Mouse (Mus musculus) intestine, postnatal 0 days (tissue): Measurements from ENCODE around the gene Hbq1a. TPM values are rescaled to one million over a fixed set of nuclear protein-coding genes. Genes with fewer than 3 reads are reported as not detected.
"Not testable (repeated sequence)": the region's sequence is repeated elsewhere in the genome, so short reads cannot be mapped to it uniquely, and the experiment has no call there.

Experiments used
- ATAC-seq: fragments of 200-750 bp; cut with Nextera tagmentation; 2 replicates; pipeline ENCODE4 v1.8.0; 2017; ENCODE audit warnings: mild to moderate bottlenecking, moderate TSS enrichment, moderate library complexity
- H3K27ac ChIP-seq: fragments of 300-500 bp; sonication (generic); 2 replicates; pipeline ENCODE4 v1.5.1; 2014; ENCODE audit warnings: mild to moderate bottlenecking, low read depth, low read length, moderate library complexity
- H3K27me3 ChIP-seq: fragments of 300-500 bp; sonication (generic); replicated peaks from 2 replicates; pipeline ENCODE4 v1.6.1; 2014; ENCODE audit warnings: low read length, mixed read lengths; ENCODE audit not compliant: control insufficient read depth, insufficient read depth
- H3K36me3 ChIP-seq: fragments of 300-500 bp; sonication (generic); 2 replicates; pipeline ENCODE4 v1.6.1; 2014; ENCODE audit warnings: mild to moderate bottlenecking, moderate library complexity; ENCODE audit not compliant: control insufficient read depth, insufficient read depth
- H3K4me1 ChIP-seq: fragments of 300-500 bp; sonication (generic); replicated peaks from 2 replicates; pipeline ENCODE4 v1.6.1; 2014; ENCODE audit warnings: antibody characterized with exemption, low read length, mixed read lengths; ENCODE audit not compliant: control insufficient read depth, insufficient read depth
- H3K4me2 ChIP-seq: fragments of 300-500 bp; sonication (generic); replicated peaks from 2 replicates; pipeline ENCODE4 v1.6.1; 2014; ENCODE audit warnings: low read depth, mild to moderate bottlenecking, moderate library complexity
- H3K4me3 ChIP-seq: fragments of 300-500 bp; sonication (generic); 2 replicates; pipeline ENCODE4 v1.5.1; 2014; ENCODE audit warnings: low read depth, low read length
- H3K9ac ChIP-seq: fragments of 300-500 bp; sonication (generic); 2 replicates; pipeline ENCODE4 v1.6.1; 2014; ENCODE audit warnings: mild to moderate bottlenecking, low read depth, low read length
- H3K9me3 ChIP-seq: fragments of 300-500 bp; sonication (generic); 2 replicates; pipeline ENCODE4 v1.6.1; 2016; ENCODE audit warnings: mixed run types; ENCODE audit not compliant: control insufficient read depth
- CTCF ChIP-seq: sonication (generic); IDR thresholded peaks from 2 replicates; pipeline ENCODE4 v1.5.1; 2016; ENCODE audit warnings: low read depth, mild to moderate bottlenecking, control low read depth, antibody characterized with exemption, moderate library complexity
- whole genome bisulfite sequencing: fragments of 180-500 bp; shearing (Covaris S2); extraction: QIAGEN DNeasy Blood & Tissue Kit; methylation state at CpG from one replicate; pipeline ENCODE4 v1.1.7; 2014; 5-methylcytosine and 5-hydroxymethylcytosine counted together
- polyA plus RNA-seq: library from polyadenylated mRNA; unstranded; fragments of >200 nt; fragmentation: Nextera tagmentation; extraction: Ambion mirVana; gene quantifications from 2 replicates; pipeline ENCODE4 v1.2.1, GENCODE M21; 2015

The Hbq1a gene
- polyA plus RNA-seq, 1 experiment from 2014 or later, result 0.21 TPM

DNA sequence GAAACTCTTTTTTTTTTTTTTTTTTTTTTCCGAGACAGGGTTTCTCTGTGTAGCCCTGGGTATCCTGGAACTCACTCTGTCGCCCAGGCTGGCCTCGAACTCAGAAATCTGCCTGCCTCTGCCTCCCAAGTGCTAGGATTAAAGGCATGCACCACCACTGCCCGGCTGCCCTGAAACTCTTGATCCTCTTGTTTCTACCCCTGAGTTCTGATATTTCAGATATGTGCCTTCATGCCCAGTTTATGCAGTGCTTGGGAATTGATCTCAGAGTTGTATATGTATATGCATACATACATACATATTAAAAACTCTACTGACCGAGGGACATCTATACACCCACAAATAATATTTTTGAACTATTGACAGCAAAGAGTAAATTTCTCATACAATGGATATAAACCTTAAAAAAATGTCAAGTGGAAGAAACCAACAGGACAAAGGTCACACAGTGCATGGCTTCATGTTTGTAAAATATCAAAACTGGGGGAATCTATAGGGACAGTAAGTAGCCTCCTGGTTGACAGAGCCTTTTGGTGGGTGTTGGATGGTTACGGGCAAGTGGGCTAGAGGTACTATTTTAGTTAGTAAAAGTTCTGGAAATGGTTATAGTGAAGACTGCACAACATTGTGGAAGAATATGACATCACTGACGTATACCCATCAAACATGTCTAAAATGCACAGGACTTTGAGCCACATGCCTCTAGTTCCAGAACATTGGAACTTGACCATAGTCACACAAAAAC is 14.7 kb upstream of the Hbq1a start:
- no peak overlapping the region for H3K9ac ChIP-seq
- H3K27ac ChIP-seq, result no peak overlapping the region
- H3K4me1 ChIP-seq, result no peaks in the 10 kb centered on the region
- no peak for ATAC-seq
- H3K4me3 ChIP-seq, result no peak overlapping the region
- no peaks in the 10 kb centered on the region for H3K9me3 ChIP-seq
- 76% methylated on average over 7 of the region's 7 CpGs for WGBS
- H3K27me3 ChIP-seq, result 0 out of 2 replicates have a peak, but pooled peaks cover 3% of the 10 kb centered on the region
- no peak for TF ChIP-seq CTCF
- no peak overlapping the region for H3K4me2 ChIP-seq
- no peaks in the 10 kb centered on the region for H3K36me3 ChIP-seq

DNA sequence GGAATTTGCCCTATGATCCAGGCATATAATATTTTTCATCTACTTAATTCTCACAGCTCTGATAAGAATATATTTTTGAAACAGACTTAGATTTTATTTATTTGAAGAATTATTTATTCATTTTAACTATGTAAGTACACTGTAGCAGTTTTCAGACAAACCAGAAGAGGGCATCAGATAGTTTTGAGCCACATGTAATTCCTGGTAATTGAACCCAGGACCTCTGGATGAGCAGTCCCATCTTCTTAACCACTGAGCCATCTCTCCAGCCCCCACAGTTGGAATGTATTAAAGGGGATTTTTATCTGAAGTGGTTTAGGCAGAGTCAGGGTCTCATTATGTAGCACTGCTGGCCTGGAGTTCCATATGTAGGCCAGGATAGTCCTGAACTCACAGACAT is 14.0 kb upstream of the Hbq1a start:
- H3K9ac ChIP-seq, H3K27ac ChIP-seq, H3K27me3 ChIP-seq, H3K36me3 ChIP-seq, H3K4me1 ChIP-seq, ATAC-seq, H3K4me2 ChIP-seq, H3K9me3 ChIP-seq, H3K4me3 ChIP-seq: not testable (repeated sequence)
- TF ChIP-seq CTCF, result 0 out of 2 replicates have a peak, but pooled peaks have one; percentile 7

DNA sequence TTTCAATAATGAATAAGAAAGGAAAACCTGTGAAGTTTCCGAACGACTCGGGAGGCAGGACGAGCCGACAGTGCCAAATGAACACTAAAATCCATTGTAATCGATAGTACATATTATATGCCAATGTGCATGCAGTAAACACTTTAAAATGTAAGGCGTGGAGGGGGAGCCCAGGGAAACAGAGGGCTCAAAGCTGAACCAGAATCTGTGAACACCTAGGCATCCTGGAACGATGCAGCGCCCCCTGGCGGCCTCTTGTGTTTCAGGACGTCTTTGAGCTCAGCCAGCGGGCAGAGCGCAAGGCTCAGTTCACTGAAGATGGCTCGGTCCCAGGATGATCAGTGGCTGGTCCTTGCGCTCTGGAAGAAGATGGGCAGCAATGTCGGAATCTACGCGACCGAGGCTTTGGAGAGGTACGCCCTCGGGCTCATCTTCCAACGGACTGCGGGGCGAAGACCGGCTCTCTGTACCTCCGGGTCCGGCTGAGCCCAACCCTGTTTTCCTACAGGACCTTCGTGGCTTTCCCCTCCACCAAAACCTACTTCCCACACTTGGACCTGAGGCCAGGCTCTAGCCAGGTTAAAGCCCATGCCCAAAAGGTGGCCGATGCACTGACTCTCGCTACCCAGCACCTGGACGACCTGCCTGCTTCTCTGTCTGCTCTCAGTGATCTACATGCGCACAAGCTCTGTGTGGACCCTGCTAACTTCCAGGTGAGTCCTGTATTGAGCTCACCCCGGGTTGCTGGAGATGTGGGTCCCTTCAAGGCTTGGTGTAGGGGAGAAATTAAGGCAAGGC is 13.0 kb upstream of the Hbq1a start, which contains the start of gene Hbq1b:
Gene Hbq1b (plus strand): TSS at position 271 of the 798 bp plus-strand sequence.
- H3K4me3 ChIP-seq, ATAC-seq, H3K27me3 ChIP-seq, H3K4me1 ChIP-seq, H3K9ac ChIP-seq, H3K27ac ChIP-seq, H3K36me3 ChIP-seq, H3K9me3 ChIP-seq: not testable (repeated sequence)
- peak; percentile 83 for TF ChIP-seq CTCF
- H3K4me2 ChIP-seq, result peak within 1 kb of the TSS; percentile 54
- WGBS, result 17% methylated on average over 30 of the region's 33 CpGs

DNA sequence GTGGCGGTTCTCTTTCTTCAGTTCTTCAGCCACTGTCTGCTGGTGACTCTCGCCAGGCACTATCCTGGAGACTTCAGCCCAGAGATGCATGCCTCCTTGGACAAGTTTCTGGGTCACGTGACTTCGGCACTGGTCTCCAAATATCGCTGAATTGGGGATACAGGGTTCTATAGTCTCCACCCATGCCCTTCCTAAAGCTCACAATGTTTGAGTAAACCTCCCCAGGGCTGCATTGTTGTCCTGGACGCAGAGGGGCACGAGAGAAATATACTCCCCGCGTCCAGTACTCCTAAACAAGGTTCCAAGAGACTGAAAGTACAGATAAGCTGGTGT is 12.4 kb upstream of the Hbq1a start:
- no peaks in the 10 kb centered on the region for H3K4me1 ChIP-seq
- no peak overlapping the region for H3K9ac ChIP-seq
- H3K36me3 ChIP-seq, result no peaks in the 10 kb centered on the region
- no peak overlapping the region for H3K27ac ChIP-seq
- TF ChIP-seq CTCF, result no peak
- no peak for ATAC-seq
- H3K4me3 ChIP-seq, result no peak overlapping the region
- 0 out of 2 replicates have a peak, but pooled peaks cover 3% of the 10 kb centered on the region for H3K27me3 ChIP-seq
- H3K9me3 ChIP-seq, result no peaks in the 10 kb centered on the region
- WGBS, result 65% methylated on average over 9 of the region's 9 CpGs
- H3K4me2 ChIP-seq, result no peak overlapping the region

DNA sequence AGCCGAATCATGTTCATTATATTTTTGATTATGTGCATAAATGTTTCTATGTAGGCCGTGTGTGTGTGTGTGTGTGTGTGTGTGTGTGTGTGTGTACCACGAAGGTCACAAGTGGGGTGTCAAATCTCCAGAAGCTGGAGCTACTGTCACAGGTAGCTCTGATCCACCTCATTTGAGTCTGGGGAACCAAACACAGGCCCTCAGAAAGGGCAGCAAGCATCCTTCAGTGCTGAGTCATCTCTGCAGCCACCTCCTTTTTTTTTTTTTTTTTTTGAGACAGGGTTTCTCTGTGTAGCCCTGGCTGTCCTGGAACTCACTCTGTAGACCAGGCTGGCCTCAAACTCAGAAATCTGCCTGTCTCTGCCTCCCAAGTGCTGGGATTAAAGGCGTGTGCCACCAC is 7.0 kb upstream of the Hbq1a start:
- 84% methylated on average over 4 of the region's 4 CpGs for WGBS
- H3K4me1 ChIP-seq, H3K36me3 ChIP-seq, H3K4me2 ChIP-seq, H3K9me3 ChIP-seq, H3K9ac ChIP-seq, H3K27me3 ChIP-seq, H3K27ac ChIP-seq, ATAC-seq, H3K4me3 ChIP-seq: not testable (repeated sequence)

DNA sequence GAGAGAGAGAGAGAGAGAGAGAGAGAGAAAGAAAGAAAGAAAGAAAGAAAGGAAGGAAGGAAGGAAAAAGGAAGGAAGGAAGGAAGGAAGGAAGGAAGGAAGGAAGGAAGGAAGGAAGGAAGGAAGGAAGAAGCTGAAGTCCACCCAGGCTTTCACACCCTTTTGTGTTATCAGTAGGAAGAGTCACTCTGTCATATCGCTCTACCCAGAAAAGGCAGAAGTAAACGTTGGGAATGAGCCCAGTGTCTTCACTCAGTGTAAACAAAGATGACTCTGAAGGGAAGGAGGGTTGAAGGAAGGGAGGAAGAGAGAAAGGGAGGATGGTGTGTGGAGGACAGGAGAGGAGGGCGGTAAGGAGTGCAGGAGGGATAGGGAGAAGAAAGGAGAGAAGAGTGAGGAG is 6.4 kb upstream of the Hbq1a start:
- not testable (repeated sequence) for H3K9me3 ChIP-seq, ATAC-seq, H3K36me3 ChIP-seq, H3K27ac ChIP-seq, H3K4me1 ChIP-seq, H3K9ac ChIP-seq, H3K4me2 ChIP-seq, H3K27me3 ChIP-seq, H3K4me3 ChIP-seq
- WGBS, result 41% methylated on average over 3 of the region's 3 CpGs

DNA sequence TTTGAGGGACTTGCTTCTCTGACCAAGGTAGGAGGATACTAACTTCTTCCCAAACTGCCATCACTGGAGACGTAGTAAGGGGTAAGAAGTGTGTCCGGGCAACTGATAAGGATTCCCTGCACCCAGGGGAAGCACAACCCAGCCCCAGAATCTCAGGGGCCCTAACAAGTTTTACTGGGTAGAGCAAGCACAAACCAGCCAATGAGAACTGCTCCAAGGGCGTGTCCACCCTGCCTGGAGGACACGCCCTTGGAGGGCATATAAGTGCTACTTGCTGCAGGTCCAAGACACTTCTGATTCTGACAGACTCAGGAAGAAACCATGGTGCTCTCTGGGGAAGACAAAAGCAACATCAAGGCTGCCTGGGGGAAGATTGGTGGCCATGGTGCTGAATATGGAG is 3.7 kb upstream of the Hbq1a start, which contains the start of gene Hba-a2:
Gene Hba-a2 (plus strand): TSS at position 287 of the 400 bp plus-strand sequence.
- H3K36me3 ChIP-seq, H3K4me1 ChIP-seq, H3K27ac ChIP-seq, H3K4me2 ChIP-seq, H3K4me3 ChIP-seq, H3K9ac ChIP-seq, H3K9me3 ChIP-seq, H3K27me3 ChIP-seq: not testable (repeated sequence)
- WGBS, result no CpG with 5 or more reads among the region's 4 CpGs
- ATAC-seq, result peak; percentile 41; the same call in 1 of the 2 replicates

DNA sequence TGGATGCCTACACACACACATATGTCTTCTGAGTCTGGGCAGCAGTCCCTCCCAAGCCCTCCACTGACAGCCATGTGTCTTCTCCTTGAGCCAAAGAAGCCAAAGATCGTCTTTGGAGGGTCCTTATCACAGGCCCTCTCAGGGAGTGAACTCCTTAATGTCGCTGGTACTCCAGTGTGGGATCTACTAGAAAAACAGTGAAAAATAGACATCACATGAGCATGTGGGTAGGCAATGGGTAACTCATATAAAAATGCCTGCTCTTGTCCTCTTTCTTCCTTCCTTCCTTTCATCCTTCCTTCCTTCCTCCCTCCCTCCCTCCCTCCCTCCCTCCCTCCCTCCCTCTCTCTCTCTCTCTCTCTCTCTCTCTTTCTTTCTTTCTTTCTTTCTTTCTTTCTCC is 2.5 kb upstream of the Hbq1a start:
- not testable (repeated sequence) for H3K4me1 ChIP-seq, H3K4me3 ChIP-seq, H3K27me3 ChIP-seq, H3K27ac ChIP-seq, ATAC-seq, H3K9ac ChIP-seq, H3K4me2 ChIP-seq, H3K36me3 ChIP-seq, H3K9me3 ChIP-seq
- 29% methylated on average over 2 of the region's 2 CpGs for WGBS
